Mouse (Mus musculus) embryonic fibroblast, embryonic 13.5 days (primary cell): ENCODE results near the gene Crebbp.

Experiments
- CTCF ChIP-seq: IDR thresholded peaks from 2 replicates; pipeline ENCODE4 v1.5.1; 2011; ENCODE audit warnings: mild to moderate bottlenecking, control low read depth, low read length, moderate library complexity, borderline replicate concordance; ENCODE audit not compliant: insufficient read depth
- POLR2A ChIP-seq: IDR thresholded peaks from 2 replicates; pipeline ENCODE4 v1.6.1; 2011; ENCODE audit warnings: low read depth, mild to moderate bottlenecking, control low read depth, low read length, moderate library complexity

- no peak for TF ChIP-seq POLR2A
- TF ChIP-seq CTCF, result no peak
Observed at GRCm38 (mm10) chr16:4035575-4035974, 178.2 kb downstream of the Crebbp start.
